Mouse (Mus musculus) E14TG2a.4 (cell line): ENCODE data around the gene Pced1a.
"Not testable (repeated sequence)": the region's sequence is repeated elsewhere in the genome, so short reads cannot be mapped to it uniquely, and the experiment has no call there.

Experiments
- H3K27me3 ChIP-seq: 2 replicates; pipeline ENCODE4 v1.6.1; 2014; ENCODE audit warnings: low read length, control low read depth; ENCODE audit not compliant: insufficient read depth
- H3K36me3 ChIP-seq: 2 replicates; pipeline ENCODE4 v1.6.1; 2014; ENCODE audit warnings: low read length, control low read depth; ENCODE audit not compliant: insufficient read depth
- H3K4me1 ChIP-seq: replicated peaks from 2 replicates; pipeline ENCODE4 v1.6.1; 2014; ENCODE audit warnings: low read depth, low read length, control low read depth
- H3K4me3 ChIP-seq: replicated peaks from 2 replicates; pipeline ENCODE4 v1.5.1; 2014; ENCODE audit warnings: mild to moderate bottlenecking, low read length
- H3K9me3 ChIP-seq: 2 replicates; pipeline ENCODE4 v1.6.1; 2014; ENCODE audit warnings: low read length, control low read depth
- CTCF ChIP-seq: conservative IDR thresholded peaks from 2 replicates; pipeline ENCODE4 v1.5.1; 2014; ENCODE audit warnings: low read length
- NANOG ChIP-seq: IDR thresholded peaks from 2 replicates; pipeline ENCODE4 v1.6.1; 2014; ENCODE audit warnings: borderline replicate concordance, low read length, mixed read lengths
- POU5F1 ChIP-seq: IDR thresholded peaks from 2 replicates; pipeline ENCODE4 v1.6.1; 2014; ENCODE audit warnings: low read length, borderline replicate concordance

Gene Pced1a

DNA sequence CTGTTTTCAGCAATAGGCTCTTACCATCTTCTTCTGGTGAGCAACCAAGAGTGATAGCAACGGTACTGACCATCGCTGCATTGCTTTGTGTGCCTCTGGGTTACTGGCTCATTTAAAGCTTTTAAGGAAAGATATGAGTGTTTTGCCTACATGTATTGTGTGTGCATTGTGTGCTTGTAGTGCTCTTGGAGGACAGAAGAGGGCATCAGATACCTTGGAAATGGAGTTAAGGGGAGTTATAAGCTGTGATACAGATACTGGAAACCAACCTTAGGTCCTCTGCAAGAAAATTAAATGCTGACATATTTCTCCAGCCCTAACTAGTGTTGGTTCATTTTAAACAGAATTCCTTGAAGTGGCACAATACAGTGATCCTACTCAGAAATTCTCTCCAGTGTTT lies 35.7 kb downstream of the Pced1a start:
- H3K9me3 ChIP-seq, result peaks cover 23% of the 10 kb centered on the region
- H3K4me1 ChIP-seq, result no peaks in the 10 kb centered on the region
- H3K36me3 ChIP-seq, result peaks cover 20% of the 10 kb centered on the region
- no peak overlapping the region for H3K4me3 ChIP-seq
- TF ChIP-seq CTCF (peak; percentile 37), POU5F1 (no peak)
- 0 out of 2 replicates have a peak, but pooled peaks cover 4% of the 10 kb centered on the region for H3K27me3 ChIP-seq

DNA sequence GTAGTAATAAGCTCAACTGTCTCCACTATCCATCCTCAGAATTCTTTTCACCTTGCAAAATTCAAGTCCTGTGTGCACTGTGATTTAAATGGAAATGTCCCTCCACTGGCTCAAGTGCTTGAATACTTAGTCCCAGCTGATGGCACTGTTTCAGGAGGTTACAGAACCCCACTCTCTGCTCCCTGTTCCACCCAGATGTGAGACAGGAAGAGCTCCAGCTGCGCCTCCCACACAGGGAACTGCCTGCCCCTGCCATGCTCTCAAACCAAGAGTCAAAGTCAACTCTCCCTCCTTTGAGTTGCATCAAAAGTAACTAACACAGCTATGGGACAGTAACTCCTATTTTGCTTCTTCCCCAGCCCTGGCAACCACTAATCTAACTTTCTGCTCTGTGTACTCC lies 38.3 kb downstream of the Pced1a start:
- Histone ChIP-seq H3K4me1 (no peaks in the 10 kb centered on the region), H3K9me3 (peaks cover 23% of the 10 kb centered on the region), H3K36me3 (peaks cover 5% of the 10 kb centered on the region), H3K27me3 (0 out of 2 replicates have a peak, but pooled peaks cover 10% of the 10 kb centered on the region), H3K4me3 (no peak overlapping the region)
- TF ChIP-seq CTCF (no peak), POU5F1 (no peak), NANOG (no peak)

DNA sequence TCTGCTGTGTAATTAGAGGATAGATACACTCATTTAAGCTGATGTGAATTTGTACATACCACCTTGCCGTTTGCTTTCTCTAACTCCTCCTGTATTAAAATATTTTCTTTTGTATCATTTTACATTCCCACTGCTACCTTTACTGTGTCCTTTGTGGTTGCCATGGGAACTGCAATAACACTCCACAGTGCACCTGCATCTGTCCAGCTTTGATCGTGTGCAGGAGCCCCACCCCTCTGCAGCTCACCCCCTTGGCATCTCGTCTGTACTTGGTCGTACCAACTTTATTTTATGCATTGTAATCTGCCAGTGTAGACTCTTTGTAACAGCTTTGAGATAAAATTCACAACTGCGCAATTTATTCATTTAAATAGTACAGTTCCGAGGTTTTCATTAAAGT lies 40.6 kb downstream of the Pced1a start:
- H3K4me3 ChIP-seq, result no peak overlapping the region
- no peak for TF ChIP-seq CTCF
- no peaks in the 10 kb centered on the region for H3K36me3 ChIP-seq
- peaks cover 23% of the 10 kb centered on the region for H3K9me3 ChIP-seq
- peaks cover 13% of the 10 kb centered on the region for H3K27me3 ChIP-seq
- H3K4me1 ChIP-seq, result no peaks in the 10 kb centered on the region

DNA sequence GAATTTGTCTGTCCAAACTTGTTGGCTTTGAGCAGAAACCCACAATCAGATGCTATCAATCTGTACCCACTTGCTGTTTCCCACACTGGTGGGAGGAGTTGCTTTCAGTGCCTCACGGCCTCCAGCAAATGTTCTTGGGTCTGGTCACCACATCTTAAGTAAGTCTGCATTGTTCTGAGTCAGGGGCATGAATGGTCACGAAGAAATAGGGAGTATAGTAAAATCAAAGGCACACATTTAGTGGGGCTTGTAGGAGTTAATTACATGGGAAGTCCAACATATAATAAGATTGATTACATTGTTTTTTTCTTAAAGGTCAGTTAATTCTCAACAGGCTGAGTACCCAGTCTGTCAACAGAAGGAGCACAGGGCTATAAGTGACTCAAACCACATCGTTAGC lies 41.3 kb downstream of the Pced1a start:
- H3K4me1 ChIP-seq, result no peaks in the 10 kb centered on the region
- no peak overlapping the region for H3K4me3 ChIP-seq
- no peaks in the 10 kb centered on the region for H3K36me3 ChIP-seq
- TF ChIP-seq POU5F1, result no peak
- H3K27me3 ChIP-seq, result peaks cover 14% of the 10 kb centered on the region
- peaks cover 23% of the 10 kb centered on the region for H3K9me3 ChIP-seq

DNA sequence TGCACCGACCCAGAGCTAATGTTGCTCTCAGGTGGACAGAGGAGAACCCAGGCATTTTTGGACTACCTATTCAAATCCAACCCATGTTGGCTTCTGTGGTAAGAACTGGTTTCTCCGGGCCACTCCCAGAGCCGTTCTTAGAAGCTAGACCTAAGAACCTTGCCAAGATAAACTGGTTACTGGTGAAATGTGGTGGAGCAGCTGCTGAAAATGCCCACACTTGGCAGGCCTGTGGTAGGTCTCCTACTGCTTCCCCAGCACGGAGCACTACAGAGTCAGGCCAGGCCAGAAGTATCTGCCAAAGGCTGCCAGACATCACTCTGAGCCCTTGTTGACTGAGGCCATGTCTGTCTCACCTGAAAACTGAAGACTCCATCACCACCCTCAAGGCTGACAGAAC lies 49.5 kb downstream of the Pced1a start:
- Histone ChIP-seq H3K4me1 (no peaks in the 10 kb centered on the region), H3K9me3 (no peaks in the 10 kb centered on the region), H3K4me3 (no peak overlapping the region), H3K27me3 (peaks cover 36% of the 10 kb centered on the region), H3K36me3 (no peaks in the 10 kb centered on the region)
- TF ChIP-seq NANOG, result no peak
- no peak for TF ChIP-seq CTCF
- TF ChIP-seq POU5F1, result no peak

DNA sequence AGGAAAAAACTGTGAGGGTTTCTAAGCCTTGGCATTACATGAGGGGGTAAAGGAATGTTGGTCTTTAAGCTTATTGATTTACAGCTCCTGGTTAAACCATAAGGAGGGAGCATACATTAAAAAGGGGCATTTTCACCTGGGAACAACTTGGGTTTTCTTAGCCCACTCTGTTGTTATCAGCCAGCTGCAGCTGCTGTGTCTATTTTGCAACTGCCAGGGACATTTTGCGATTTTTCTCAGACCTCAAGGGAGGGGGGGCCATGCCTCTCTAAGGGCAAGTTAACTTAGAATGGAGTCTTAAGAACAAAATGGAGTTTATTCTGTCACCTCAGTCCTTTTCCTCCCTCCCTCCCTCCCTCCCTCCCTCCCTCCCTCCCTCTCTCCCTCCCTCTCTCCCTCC lies 51.5 kb downstream of the Pced1a start:
- not testable (repeated sequence) for H3K9me3 ChIP-seq, H3K36me3 ChIP-seq, H3K4me3 ChIP-seq, H3K4me1 ChIP-seq
- peaks cover 43% of the 10 kb centered on the region for H3K27me3 ChIP-seq

DNA sequence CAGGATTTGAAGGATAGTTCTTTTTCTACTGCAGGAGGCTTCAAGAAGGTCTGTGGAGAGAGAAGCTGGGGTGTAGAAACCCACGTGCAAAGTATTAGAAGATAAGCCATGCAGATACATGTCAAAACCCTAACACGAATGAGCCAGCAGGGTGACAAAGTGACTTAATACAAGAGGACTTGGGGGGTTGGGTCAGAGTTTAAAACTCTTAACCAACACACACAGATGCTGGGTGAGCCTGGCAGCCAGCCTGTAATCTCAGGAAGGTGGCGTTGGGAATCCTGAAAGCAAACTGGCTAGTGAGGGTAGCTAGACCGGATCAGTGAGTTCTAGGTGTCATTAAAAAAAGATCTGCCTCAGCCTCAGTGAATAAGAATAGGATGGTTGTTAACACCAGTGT lies 57.1 kb downstream of the Pced1a start:
- TF ChIP-seq POU5F1 (no peak), NANOG (no peak), CTCF (no peak)
- Histone ChIP-seq H3K9me3 (no peaks in the 10 kb centered on the region), H3K27me3 (peaks cover 59% of the 10 kb centered on the region), H3K36me3 (no peaks in the 10 kb centered on the region), H3K4me3 (no peak overlapping the region), H3K4me1 (peaks cover 11% of the 10 kb centered on the region)
